Mouse (Mus musculus) embryo, embryonic 9.5 days (tissue): ENCODE data around the gene Izumo3.
A peak's percentile ranks its signal among the peaks of the same experiment; 100 is the strongest.
"Not testable (repeated sequence)": the region's sequence is repeated elsewhere in the genome, so short reads cannot be mapped to it uniquely, and the experiment has no call there.

Source experiments
- DNase-seq: peaks from one replicate; pipeline ENCODE4 v3.0.0-alpha.2; 2017; ENCODE audit errors: extremely low spot score

Izumo3 gene

GRCm38 (mm10) chr4:92147134-92147533, at the start of gene Izumo3:
Izumo3 (minus strand) TSS chr4:92147234.
- no peak for DNase-seq

- DNase-seq = not testable (repeated sequence)
Observed at GRCm38 (mm10) chr4:92191649-92192048, 44.6 kb upstream of the Izumo3 start, which contains the start of gene Gm12666. Gm12666 (minus strand) TSS chr4:92191749.

GRCm38 (mm10) chr4:92152646-92153045, 5.6 kb upstream of the Izumo3 start:
- no peak for DNase-seq

- DNase-seq = peak; percentile 1
Observed at GRCm38 (mm10) chr4:92111390-92111988, 35.5 kb downstream of the Izumo3 start.

GRCm38 (mm10) chr4:92097386-92097785, 49.6 kb downstream of the Izumo3 start:
- no peak for DNase-seq

GRCm38 (mm10) chr4:92095951-92096350, 51.1 kb downstream of the Izumo3 start:
- DNase-seq = no peak
